Mouse (Mus musculus): ENCODE measurements around the gene Mycbpap. TPM values are rescaled to one million over a fixed set of nuclear protein-coding genes. Genes with fewer than 3 reads are reported as not detected.
A peak's percentile ranks its signal among the peaks of the same experiment; 100 is the strongest.

Mycbpap gene
- polyA plus RNA-seq, 1 experiment from 2014 or later: 1.8 TPM

DNA sequence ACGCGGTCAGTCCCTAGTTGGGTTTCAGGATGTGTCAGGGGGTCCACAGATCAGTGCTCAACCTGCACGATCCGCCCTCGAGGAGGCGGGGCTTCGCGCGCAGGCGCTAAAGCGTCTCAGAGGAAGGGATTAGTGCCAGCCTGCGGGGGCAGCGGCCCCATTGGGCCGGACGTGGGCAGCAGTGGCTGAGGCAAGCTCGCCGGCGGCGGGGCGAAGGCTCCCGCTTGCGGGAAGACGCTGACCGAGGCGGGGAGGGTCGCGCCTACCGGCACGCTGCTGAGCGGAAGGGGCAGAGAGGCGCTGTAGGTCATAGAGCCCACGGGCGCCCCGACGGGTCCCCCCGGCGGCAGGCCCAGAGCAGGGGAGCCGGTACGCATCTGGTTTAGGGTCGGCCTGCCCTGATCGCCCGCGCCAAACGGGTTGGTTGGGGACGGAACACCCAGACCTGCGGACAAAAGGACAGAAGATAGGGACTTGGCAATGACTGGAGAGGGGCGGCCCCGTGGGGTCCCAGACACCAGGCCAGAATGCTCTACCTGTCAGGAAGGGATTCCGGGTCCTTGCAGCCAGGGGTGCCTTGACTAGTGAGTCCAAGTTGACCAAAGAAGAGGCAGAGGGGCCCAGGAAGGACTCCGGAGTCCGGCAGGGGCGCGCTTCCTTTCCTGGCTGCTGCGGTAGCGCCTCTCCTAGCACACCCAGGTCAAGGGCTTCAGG lies 30.4 kb downstream of the Mycbpap start:
- H3K27me3 ChIP-seq (replicated peaks; ENCODE audit: control insufficient read depth, insufficient read depth, low read length): no peaks in the 10 kb centered on the region
- 3% methylated on average over 53 of the region's 55 CpGs for WGBS

DNA sequence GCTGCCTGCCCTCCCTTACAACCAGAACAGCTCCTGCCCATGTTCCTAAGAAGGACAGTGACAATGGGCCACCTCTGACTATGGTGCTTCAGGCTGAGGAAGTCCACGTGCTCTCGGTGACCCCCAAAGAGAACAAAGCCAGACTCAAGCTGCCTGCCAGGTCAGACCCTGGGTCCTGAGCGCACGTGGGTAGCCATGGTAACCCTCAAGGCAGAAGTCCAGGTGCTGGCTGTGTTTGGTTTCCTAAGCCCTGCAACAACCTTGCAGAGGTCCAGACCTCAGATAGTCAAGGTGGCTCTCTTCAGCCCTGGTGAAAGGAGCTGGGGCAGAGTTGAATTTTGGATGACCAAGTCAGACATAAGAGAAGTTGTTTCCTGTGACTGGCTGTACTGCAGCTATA lies 31.8 kb downstream of the Mycbpap start:
- WGBS: 33% methylated on average over 4 of the region's 4 CpGs
- no peak for ATAC-seq
- no peaks in the 10 kb centered on the region for H3K27me3 ChIP-seq (replicated peaks; ENCODE audit: control insufficient read depth, insufficient read depth, low read length)

More for the DNA sequence above, 30.4 kb downstream of the Mycbpap start:
- H3K9me3 ChIP-seq (replicated peaks; ENCODE audit: control insufficient read depth, low read length): no peaks in the 10 kb centered on the region
- peak overlapping the region; percentile 76 for H3K9ac ChIP-seq (ENCODE audit: low read length)
- peak overlapping the region; percentile 54 for H3K4me3 ChIP-seq (ENCODE audit: low read depth, low read length)
- no peak overlapping the region for H3K27ac ChIP-seq (ENCODE audit: low read depth, low read length)
- ATAC-seq (peak; percentile 83), DNase-seq (ENCODE audit: low spot score) (peak; percentile 83)
- H3K4me1 ChIP-seq (ENCODE audit: control insufficient read depth, insufficient read depth, low read length): peaks cover 2% of the 10 kb centered on the region; the same call in 1 of the 2 replicates
- peak overlapping the region; percentile 70 for H3K4me2 ChIP-seq (ENCODE audit: low read length)
- no peaks in the 10 kb centered on the region for H3K36me3 ChIP-seq (ENCODE audit: control insufficient read depth, insufficient read depth, low read length)

DNA sequence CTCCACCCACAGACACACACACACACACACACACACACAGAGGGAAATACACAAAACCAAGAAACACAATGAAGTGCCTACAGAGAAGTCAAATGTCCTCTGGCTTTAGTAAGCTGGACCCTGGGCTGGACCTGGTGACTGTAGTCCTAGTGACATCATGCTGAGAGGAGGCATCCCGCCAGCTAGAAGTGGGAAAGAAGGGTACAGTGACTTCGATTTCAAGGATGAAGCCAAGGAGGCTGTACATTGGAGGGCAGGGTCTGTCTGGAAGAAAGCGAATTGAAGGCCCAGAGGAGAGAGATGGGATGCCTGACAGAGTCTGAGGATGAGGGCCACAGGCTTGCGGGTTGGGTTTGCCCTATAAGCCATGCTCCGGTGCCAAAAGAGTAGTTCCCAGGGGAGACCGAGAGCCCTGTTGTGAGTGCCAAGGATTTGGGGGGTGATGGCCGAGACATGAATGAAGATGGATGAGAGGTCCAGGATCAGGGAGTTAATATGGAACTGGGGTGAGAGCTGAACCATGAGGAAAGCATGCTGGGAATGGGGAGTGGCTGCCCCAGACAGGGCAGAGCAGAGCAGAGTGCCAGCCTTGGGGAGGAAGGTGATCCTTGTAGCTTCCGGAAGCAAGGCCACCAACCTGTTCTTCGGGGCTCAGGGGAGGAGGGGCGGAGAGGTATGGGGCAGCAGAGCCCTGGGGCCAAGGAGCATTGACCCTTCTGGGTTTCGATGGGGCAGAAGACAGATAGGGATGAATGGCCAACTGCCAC lies 32.6 kb downstream of the Mycbpap start:
- ATAC-seq (no peak), DNase-seq (ENCODE audit: low spot score) (no peak)
- Histone ChIP-seq H3K4me1 (ENCODE audit: control insufficient read depth, insufficient read depth, low read length) (peaks cover 2% of the 10 kb centered on the region; the same call in 1 of the 2 replicates), H3K9ac (ENCODE audit: low read length) (no peak overlapping the region), H3K27ac (ENCODE audit: low read depth, low read length) (no peak overlapping the region), H3K27me3 (replicated peaks; ENCODE audit: control insufficient read depth, insufficient read depth, low read length) (no peaks in the 10 kb centered on the region), H3K4me3 (ENCODE audit: low read depth, low read length) (no peak overlapping the region), H3K9me3 (replicated peaks; ENCODE audit: control insufficient read depth, low read length) (no peaks in the 10 kb centered on the region), H3K36me3 (ENCODE audit: control insufficient read depth, insufficient read depth, low read length) (no peaks in the 10 kb centered on the region), H3K4me2 (ENCODE audit: low read length) (no peak overlapping the region)
- WGBS: 93% methylated on average over 11 of the region's 11 CpGs

More for the DNA sequence above, 31.8 kb downstream of the Mycbpap start:
- no peak overlapping the region for H3K4me3 ChIP-seq (ENCODE audit: low read depth, low read length)
- H3K27ac ChIP-seq (ENCODE audit: low read depth, low read length): no peak overlapping the region
- no peaks in the 10 kb centered on the region for H3K36me3 ChIP-seq (ENCODE audit: control insufficient read depth, insufficient read depth, low read length)
- H3K9me3 ChIP-seq (replicated peaks; ENCODE audit: control insufficient read depth, low read length): no peaks in the 10 kb centered on the region
- no peak for DNase-seq (ENCODE audit: low spot score)
- H3K4me1 ChIP-seq (ENCODE audit: control insufficient read depth, insufficient read depth, low read length): peaks cover 2% of the 10 kb centered on the region; the same call in 1 of the 2 replicates
- no peak overlapping the region for H3K4me2 ChIP-seq (ENCODE audit: low read length)
- H3K9ac ChIP-seq (ENCODE audit: low read length): no peak overlapping the region; the same call in 1 of the 2 replicates

DNA sequence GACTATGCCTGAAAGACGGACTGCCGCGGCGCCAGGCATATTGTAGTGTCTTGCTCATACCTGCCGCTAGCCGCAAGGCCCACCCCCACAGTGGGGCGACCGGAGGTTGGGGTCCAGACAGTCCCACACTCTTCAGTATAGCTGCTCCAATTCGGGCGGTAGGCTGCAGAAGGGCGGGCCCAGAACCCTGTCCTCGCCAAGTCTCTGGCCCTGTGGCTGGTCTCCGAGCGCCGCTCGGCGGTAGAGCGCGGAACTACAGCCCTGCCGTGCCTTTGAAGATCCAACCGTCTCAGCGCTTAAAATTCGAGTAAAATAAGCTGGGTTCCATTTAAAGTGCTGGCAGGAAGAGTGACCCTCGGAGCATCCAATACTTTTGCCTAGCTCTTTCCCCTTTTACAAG lies 35.5 kb downstream of the Mycbpap start, which contains the start of gene Spata20:
TSS of gene Spata20 (minus strand) at position 179 of the 400 bp plus-strand sequence.
- Histone ChIP-seq H3K9ac (ENCODE audit: low read length) (no peak within 1 kb of the TSS), H3K27me3 (replicated peaks; ENCODE audit: control insufficient read depth, insufficient read depth, low read length) (no peaks in the 10 kb centered on the region), H3K9me3 (replicated peaks; ENCODE audit: control insufficient read depth, low read length) (no peaks in the 10 kb centered on the region), H3K4me1 (ENCODE audit: control insufficient read depth, insufficient read depth, low read length) (peaks cover 2% of the 10 kb centered on the region; the same call in 1 of the 2 replicates), H3K36me3 (ENCODE audit: control insufficient read depth, insufficient read depth, low read length) (no peaks in the 10 kb centered on the region), H3K4me3 (ENCODE audit: low read depth, low read length) (no peak within 1 kb of the TSS), H3K4me2 (ENCODE audit: low read length) (peak within 1 kb of the TSS; percentile 33; the same call in 1 of the 2 replicates), H3K27ac (ENCODE audit: low read depth, low read length) (no peak within 1 kb of the TSS)
- peak; percentile 75 for ATAC-seq
- peak; percentile 83 for DNase-seq (ENCODE audit: low spot score)
- WGBS: 1% methylated on average over 24 of the region's 24 CpGs

DNA sequence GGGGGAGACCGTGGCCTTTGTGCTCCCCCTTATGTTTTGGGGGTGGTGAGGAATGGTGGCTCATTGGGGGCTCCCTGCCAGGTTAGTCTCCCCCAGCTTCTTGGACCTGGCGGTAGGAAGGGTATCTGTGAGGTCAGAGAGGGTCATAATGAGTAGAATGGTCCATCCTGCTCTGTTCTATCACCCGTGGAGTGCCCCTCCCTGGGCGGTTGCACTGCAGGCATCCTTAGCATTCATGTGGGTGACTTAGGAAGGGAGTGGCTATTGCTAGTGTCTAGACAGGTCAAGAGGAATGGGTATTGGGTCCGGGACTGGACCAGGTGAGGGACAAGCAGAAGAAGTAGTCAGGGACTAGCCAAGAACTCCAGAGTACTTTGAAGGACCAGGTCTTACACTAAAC lies 36.3 kb downstream of the Mycbpap start:
- Histone ChIP-seq H3K36me3 (ENCODE audit: control insufficient read depth, insufficient read depth, low read length) (no peaks in the 10 kb centered on the region), H3K4me3 (ENCODE audit: low read depth, low read length) (no peak overlapping the region), H3K9ac (ENCODE audit: low read length) (no peak overlapping the region), H3K4me1 (ENCODE audit: control insufficient read depth, insufficient read depth, low read length) (peaks cover 2% of the 10 kb centered on the region; the same call in 1 of the 2 replicates), H3K27me3 (replicated peaks; ENCODE audit: control insufficient read depth, insufficient read depth, low read length) (no peaks in the 10 kb centered on the region), H3K27ac (ENCODE audit: low read depth, low read length) (no peak overlapping the region), H3K9me3 (replicated peaks; ENCODE audit: control insufficient read depth, low read length) (no peaks in the 10 kb centered on the region), H3K4me2 (ENCODE audit: low read length) (no peak overlapping the region)
- 80% methylated on average over 5 of the region's 5 CpGs for WGBS
- no peak for DNase-seq (ENCODE audit: low spot score)
- ATAC-seq: no peak

DNA sequence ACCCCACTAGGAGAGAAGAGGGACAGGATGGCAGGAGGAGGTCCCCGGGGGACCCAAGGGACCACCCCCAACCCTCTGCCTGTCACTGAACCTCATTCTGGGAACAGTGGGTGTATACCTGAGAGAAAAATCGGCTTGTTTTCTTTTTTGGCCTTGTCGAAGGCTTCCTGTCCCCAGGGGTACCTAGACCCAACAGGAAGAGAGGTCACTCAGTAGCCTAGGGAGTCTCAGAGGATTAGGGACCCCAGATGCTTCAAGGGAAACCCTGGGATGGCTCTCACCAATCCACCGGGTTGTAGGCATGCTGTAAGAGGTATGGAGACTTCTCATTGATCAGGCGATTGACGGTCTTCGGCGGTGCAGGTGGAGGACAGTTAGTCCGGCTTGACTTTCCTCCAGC lies 36.9 kb downstream of the Mycbpap start:
- no peaks in the 10 kb centered on the region for H3K36me3 ChIP-seq (ENCODE audit: control insufficient read depth, insufficient read depth, low read length)
- no peak overlapping the region for H3K4me3 ChIP-seq (ENCODE audit: low read depth, low read length)
- no peaks in the 10 kb centered on the region for H3K27me3 ChIP-seq (replicated peaks; ENCODE audit: control insufficient read depth, insufficient read depth, low read length)
- H3K4me2 ChIP-seq (ENCODE audit: low read length): no peak overlapping the region
- H3K9ac ChIP-seq (ENCODE audit: low read length): no peak overlapping the region
- WGBS: 91% methylated on average over 9 of the region's 9 CpGs
- H3K9me3 ChIP-seq (replicated peaks; ENCODE audit: control insufficient read depth, low read length): no peaks in the 10 kb centered on the region
- no peak for ATAC-seq
- no peak for DNase-seq (ENCODE audit: low spot score)
- no peak overlapping the region for H3K27ac ChIP-seq (ENCODE audit: low read depth, low read length)
- H3K4me1 ChIP-seq (ENCODE audit: control insufficient read depth, insufficient read depth, low read length): peaks cover under 1% of the 10 kb centered on the region; the same call in 1 of the 2 replicates

DNA sequence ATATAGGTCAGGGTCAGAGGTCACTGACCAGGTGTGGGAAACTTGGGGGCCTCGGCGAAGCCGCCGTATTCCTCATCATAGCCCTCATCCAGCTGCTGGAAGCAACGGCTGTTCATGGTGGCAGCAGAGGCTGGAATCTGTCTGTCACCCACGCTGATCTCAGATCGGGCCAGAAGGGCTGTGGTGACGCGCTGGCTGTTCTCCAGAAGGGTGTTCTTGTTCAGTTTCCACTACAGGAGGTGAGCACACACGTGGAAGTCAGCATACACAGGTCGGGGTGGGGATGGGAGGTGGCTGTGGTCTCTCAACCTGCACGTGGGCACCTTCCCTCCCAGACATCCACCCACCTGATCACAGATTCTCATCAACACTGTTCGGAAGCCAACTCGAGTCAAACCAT lies 37.6 kb downstream of the Mycbpap start:
- Histone ChIP-seq H3K36me3 (ENCODE audit: control insufficient read depth, insufficient read depth, low read length) (no peaks in the 10 kb centered on the region), H3K4me1 (ENCODE audit: control insufficient read depth, insufficient read depth, low read length) (no peaks in the 10 kb centered on the region), H3K4me3 (ENCODE audit: low read depth, low read length) (no peak overlapping the region), H3K27me3 (replicated peaks; ENCODE audit: control insufficient read depth, insufficient read depth, low read length) (no peaks in the 10 kb centered on the region), H3K4me2 (ENCODE audit: low read length) (no peak overlapping the region), H3K9me3 (replicated peaks; ENCODE audit: control insufficient read depth, low read length) (no peaks in the 10 kb centered on the region), H3K27ac (ENCODE audit: low read depth, low read length) (no peak overlapping the region), H3K9ac (ENCODE audit: low read length) (no peak overlapping the region)
- ATAC-seq (no peak), DNase-seq (ENCODE audit: low spot score) (no peak)
- 87% methylated on average over 14 of the region's 14 CpGs for WGBS

DNA sequence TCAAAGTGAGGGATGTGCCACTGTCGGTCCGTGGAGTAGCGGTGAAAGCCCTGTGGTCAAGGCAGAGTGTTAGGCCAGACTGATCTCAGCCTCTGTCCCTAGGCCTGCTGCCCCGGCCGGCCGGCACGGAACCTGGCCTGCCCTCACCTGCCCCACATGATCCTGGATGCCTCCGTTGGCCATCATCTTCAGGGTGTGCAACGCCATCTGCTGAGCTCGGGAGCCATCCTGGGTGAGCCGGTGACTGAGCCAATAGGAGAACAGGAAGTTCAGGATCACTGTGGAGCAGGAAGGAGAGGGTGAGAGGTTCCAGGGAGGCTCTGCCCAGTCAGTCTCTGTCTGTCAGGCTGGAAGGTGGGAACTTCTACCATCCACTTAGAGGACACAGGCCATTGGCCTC lies 38.1 kb downstream of the Mycbpap start:
- no peak for DNase-seq (ENCODE audit: low spot score)
- Histone ChIP-seq H3K9ac (ENCODE audit: low read length) (no peak overlapping the region), H3K4me3 (ENCODE audit: low read depth, low read length) (no peak overlapping the region), H3K27me3 (replicated peaks; ENCODE audit: control insufficient read depth, insufficient read depth, low read length) (no peaks in the 10 kb centered on the region), H3K36me3 (ENCODE audit: control insufficient read depth, insufficient read depth, low read length) (no peaks in the 10 kb centered on the region), H3K4me2 (ENCODE audit: low read length) (no peak overlapping the region), H3K27ac (ENCODE audit: low read depth, low read length) (no peak overlapping the region), H3K9me3 (replicated peaks; ENCODE audit: control insufficient read depth, low read length) (no peaks in the 10 kb centered on the region), H3K4me1 (ENCODE audit: control insufficient read depth, insufficient read depth, low read length) (no peaks in the 10 kb centered on the region)
- no peak for ATAC-seq
- 82% methylated on average over 11 of the region's 11 CpGs for WGBS

DNA sequence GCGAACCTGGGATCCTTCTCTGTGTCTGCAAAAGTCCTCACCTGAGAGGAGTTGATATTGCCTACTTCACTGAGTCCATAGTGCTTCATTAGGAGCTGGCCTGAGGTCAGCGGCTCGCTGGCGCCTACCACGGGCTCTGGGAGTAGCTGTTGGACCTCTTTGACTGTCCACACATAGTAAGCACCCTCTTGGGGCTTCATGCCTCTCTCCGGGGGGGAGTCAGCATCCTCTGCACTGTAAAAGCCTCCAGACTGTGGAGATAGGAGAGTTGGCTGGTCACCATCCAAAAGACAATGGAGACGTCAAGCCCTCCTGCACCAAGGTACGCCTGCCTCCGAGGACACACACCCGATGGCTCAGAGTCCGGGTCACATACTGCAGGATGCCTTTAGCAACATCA lies 38.8 kb downstream of the Mycbpap start:
- Histone ChIP-seq H3K4me2 (ENCODE audit: low read length) (no peak overlapping the region), H3K27me3 (replicated peaks; ENCODE audit: control insufficient read depth, insufficient read depth, low read length) (no peaks in the 10 kb centered on the region), H3K36me3 (ENCODE audit: control insufficient read depth, insufficient read depth, low read length) (no peaks in the 10 kb centered on the region), H3K9me3 (replicated peaks; ENCODE audit: control insufficient read depth, low read length) (no peaks in the 10 kb centered on the region), H3K4me3 (ENCODE audit: low read depth, low read length) (no peak overlapping the region), H3K4me1 (ENCODE audit: control insufficient read depth, insufficient read depth, low read length) (no peaks in the 10 kb centered on the region), H3K9ac (ENCODE audit: low read length) (no peak overlapping the region), H3K27ac (ENCODE audit: low read depth, low read length) (no peak overlapping the region)
- DNase-seq (ENCODE audit: low spot score) (no peak), ATAC-seq (no peak)
- WGBS: 94% methylated on average over 11 of the region's 11 CpGs

All from forebrain, embryonic 14.5 days (tissue).